Mouse (Mus musculus) bone marrow macrophage, adult 2 months (primary cell): ENCODE measurements around the gene Megf9.

Source experiments
- CTCF ChIP-seq: IDR thresholded peaks from 2 replicates; pipeline ENCODE4 v1.5.1; 2012; ENCODE audit warnings: low read depth, mild to moderate bottlenecking, low read length, moderate library complexity
- POLR2A ChIP-seq: IDR thresholded peaks from 2 replicates; pipeline ENCODE4 v1.6.1; 2012; ENCODE audit warnings: mild to moderate bottlenecking, low read depth, low read length, borderline replicate concordance

GRCm38 (mm10) chr4:70547411-70548148 lies 12.8 kb upstream of the Megf9 start:
- no peak for TF ChIP-seq CTCF
- no peak for TF ChIP-seq POLR2A
